Mouse (Mus musculus): Measurements from ENCODE around the gene Stub1.

DNA sequence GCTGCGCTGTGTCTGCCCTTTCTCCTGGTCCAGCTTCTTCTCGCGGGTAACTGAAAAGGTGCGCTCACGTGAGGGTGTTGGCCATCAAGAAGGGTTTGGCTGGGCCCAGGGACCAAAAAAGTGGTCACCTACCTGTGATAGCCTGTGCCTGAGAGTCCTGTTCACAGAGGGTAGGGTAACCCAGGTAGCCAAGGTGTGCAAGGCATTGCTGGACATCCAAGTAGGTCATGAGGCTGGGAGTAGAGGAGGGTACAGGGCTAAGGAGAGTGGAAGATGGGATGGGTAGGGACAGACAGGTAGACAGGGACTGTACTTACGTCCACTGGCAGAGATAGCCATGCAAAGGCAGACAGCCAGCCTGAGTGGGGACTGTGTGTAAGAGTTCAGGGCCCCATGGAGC is 7.3 kb upstream of the Stub1 start:
- no peak for TF ChIP-seq CTCF (IDR thresholded peaks at IDR 0.05; ENCODE audit: low read depth, low read length)
- no peak for TF ChIP-seq POLR2A (IDR thresholded peaks at IDR 0.05; ENCODE audit: extremely low read depth, insufficient read depth, low read length)
